Mouse (Mus musculus) cerebellum, adult 9-11 months (tissue): ENCODE measurements around the gene Bckdha.

Experiments
- DNase-seq: peaks from one replicate; pipeline ENCODE4 v3.0.0; 2022

The Bckdha gene

DNA sequence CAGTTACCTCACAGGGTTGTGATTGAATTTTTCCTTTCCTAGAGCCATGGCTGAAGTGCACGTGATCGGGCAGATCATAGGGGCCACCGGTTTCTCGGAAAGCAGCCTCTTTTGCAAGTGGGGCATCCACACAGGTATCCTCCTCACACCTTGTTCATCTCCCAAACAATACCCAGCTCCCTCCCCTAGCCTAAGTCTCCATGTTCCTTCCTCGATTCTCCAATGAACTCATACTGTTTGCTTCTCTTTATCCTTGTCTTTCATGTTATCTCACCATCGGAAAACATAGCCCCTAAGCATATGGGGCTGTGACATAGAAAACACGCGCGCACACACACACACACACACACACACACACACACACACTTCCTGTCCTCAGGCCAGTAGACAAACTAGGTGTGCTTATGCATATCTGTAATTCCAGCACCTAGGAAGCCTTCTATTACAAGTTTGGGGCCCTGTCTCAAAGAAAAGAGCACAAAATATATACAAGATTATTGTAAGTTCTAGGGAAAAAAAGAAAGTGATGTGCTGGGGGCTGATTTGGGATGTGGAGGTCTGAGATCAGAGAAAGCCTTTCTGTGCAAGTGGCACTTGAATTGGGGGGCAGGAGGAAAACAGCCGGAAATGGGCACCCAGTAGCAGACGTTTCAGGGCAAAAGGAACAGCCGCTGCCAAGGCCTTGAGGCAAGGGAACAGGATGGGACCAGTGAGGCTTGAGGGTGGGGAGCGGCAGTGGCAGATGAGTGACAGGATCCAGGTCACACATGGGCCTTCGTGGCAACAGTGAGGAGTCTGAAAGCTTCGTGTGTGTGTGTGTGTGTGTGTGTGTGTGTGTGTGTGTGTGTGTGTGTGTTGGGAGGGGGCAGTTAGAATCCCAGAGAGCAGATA, 22.8 kb upstream of the Bckdha start:
- DNase-seq: peak; percentile 46

DNA sequence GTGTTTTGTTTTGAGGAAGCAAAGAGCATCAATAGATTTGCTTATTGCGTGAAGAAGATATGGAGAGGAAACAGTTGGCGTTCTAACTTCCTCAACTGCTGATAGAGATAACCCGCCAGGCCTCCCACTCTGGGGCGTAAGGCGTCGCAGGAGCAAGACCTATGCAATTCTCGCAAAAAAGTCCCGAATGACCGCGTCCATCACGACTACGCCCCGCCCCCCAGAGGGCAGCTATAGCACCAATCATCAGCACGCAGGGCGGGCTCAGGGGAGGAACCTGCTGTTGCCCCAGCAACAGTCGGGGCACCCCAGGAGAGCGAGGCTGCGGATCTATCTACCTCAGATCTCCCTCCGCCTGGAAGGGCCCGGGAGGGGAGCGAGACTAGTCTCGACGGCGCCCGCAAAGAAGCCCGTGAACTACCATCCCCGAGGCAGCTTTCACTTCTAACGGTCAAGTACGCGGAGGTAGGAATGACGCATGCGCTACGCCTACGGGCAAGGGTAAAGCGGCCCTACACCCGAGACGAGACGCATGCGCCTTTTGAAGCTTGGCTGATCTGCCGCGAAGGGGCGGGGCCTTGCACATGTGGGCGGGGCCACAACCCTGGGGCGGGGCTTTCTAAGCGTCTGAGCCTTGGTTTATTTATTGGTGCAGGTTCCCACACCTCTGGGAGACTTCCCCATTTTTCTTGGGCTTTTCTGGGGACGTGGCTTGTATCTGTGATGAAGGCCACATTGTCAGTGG, 21.9 kb upstream of the Bckdha start, which contains the start of gene B9d2:
Gene B9d2 (plus strand): TSS at position 267 of the 745 bp plus-strand sequence.
- DNase-seq: peak; percentile 94

DNA sequence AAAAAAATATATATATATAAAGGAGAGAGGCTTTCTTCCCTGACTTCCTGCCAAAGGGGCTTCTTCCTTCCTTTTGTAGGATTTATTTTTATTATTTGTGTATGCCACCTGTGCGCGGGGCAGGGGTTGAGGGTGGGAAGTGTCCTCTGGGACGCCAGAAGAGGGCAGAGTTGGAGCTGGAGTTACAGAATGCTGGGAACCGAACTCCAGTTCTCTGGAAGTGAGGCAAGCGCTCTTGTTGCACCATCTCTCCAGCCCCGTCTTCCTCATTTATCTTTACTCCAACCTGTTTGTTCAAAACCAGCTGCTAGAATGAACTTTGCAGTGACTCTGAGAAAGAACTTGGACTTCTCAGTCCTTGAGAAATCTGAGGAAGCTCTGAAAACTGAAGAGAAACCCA, 21.2 kb upstream of the Bckdha start:
- DNase-seq: no peak

DNA sequence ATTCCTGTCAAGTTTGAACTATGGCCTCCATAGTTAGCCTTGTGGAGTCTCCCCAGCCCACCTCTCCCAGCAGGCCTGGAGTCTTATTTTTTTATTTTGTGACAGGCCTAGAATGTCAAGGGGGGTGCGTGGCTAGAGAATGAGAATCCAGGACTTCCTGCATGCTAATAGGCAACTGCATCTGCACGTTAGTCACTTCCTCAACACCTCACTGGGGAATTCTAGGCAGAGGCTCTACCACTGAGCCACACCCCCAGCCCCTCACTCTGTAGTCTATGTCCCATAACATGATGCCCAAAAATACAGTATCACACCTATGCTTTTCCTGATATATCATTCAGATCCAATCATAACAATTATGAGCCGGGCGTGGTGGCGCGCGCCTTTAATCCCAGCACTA, 18.2 kb upstream of the Bckdha start:
- DNase-seq: peak; percentile 51

DNA sequence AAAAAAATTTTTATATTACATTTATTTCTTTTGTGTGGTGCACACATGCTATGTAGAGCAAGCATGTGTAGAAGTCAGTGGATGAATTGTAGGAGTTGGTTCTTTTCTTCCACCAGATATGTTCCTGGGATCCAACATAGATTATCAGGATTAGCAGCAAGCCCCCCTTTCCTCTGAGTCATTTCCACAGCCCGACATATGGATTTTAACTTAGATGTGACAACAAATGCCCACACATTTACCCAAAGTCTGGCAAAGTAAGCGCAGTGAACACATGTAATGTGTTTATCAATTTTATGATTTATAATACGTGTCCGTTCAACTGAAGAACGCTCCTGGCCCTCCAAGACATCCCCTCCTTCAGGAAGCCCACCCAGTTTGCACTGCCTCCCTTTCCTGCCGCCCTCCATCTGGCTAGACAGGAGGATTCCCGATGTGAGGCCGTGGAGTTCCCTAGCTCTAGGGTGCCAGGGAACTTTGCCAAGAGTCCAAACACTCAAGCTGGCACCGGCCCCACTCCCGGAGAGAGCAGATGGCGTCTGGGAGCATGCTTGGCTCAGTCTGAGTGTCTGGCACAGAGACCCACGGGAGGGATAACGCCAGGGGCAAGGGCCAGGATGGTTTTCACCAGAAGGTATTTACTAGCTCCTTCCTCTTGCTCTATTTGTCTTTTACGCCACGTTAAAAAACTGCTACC, 17.5 kb upstream of the Bckdha start:
- peak; percentile 98 for DNase-seq

DNA sequence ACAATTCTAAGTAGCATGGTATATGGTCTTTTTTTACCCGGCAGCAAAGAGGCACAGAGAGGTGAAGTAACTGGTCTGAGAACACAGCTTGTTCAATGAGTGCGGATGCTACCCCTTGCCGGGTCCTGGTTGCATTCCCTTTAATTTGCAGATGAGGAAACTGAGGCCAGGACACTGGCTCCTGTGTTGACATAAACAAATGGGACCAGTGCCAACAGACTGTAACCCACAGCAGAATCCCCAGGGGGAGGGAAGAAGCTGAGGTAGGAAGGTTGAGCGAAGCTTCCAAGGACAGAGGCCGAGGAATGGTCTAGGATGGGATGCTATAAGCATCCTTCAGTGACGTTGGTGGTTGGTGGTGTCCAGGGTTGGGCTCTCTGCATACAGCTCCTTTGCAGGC, 16.6 kb upstream of the Bckdha start:
- DNase-seq: peak; percentile 58

DNA sequence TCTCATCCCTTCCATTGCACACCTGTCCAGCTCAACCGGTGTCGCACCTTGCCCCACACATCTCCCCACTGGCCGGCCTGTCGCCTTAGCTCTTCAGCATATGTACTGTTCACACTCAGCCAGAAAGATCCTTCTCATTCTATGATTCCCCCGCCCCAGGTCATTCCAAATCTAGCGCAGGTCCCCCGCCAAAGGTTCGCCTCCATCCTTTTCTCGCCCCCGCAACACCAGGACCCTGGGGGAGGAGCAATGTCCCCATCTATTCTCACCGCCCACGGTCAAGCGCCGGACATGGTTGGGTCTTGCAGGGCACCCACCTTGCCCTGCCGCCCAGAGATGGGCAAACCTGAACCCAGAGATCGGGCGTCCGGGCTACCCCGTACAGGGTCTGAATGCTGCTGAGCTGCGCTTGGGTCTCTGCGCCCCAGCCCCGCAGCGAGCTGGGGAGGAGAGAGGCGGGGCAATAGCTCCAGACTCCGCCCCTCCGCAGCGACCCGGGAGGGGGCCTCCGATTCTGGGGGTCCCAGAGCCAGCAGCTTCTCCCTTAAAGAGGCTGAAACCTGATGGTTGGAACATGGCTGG, 16.0 kb upstream of the Bckdha start, which contains the start of gene Tmem91:
Gene Tmem91 (minus strand): TSS at position 448 of the 582 bp plus-strand sequence.
- DNase-seq: no peak

DNA sequence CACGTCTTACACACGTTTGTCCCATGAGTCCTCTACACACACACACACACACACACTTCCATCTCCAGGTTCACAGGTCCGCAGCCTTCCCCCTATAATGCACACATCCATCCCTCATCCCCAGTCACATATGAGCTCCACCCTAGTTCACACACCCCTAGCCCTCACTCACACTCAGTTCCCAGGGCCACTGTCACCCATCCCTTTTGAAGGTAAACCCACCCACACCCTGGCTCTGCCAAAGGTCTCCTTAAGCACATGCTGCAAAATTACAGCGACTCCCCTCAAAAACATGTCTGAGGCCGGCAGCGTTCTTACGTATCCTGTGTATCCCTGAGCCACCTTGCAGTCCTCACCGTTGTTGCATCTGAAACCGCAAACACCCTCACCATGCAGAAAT, 15.5 kb upstream of the Bckdha start:
- DNase-seq: no peak

DNA sequence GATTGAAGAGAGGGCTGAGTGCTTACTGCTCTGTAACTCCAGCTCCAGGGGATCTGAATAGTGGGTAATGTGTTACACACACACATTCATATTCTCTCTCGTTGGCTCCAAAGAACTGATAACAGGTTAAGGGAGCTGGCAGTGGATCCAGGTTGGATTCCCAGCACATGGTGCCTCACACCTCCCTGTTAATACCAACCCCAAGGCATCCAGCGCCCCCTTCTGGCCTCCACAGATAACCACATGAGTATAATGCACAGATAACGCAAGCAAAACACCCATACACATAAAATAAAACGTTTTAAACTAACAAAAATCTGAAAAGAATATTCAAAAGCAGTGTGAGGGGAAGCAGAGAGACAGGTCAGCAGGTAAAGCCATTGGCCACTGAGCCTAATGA, 13.7 kb upstream of the Bckdha start:
- DNase-seq: no peak

DNA sequence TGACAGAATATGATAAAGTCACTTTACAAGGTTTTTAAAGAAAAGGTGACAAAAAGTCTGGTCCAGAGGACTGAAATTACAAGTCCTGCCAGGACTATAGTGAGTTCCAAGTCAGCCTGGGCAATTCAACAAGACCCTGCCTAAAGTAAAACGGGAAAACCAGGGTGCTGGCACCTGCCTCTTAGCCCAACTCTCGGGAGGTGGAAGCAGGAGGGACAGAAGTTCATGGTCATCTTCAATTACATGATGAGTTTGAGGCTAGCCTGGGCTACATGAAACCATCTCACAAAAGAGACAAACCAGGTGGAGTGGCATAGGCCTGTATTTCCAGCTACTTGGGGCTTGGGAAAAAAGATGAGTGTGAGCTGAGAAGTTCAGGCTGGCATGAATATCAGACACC, 12.9 kb upstream of the Bckdha start:
- no peak for DNase-seq

DNA sequence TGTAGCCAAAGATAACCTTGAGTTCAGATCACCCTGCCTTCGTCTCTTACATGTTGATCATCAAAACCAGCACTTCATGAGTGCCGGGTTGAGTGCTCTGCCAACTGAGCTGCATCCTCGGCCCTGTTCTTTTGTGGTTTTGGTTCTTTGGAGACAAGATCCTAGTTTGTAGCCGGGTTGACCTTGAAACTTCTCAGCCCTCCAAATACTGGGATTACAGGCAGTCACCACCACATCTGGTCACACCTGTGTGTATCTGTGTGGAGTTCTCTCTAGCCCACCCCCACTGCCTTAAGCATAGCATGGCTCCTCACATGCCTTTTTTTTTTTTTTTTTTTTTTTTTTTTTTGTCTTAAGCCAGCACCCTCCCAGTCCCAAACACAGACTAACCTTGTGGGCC, 11.3 kb upstream of the Bckdha start:
- no peak for DNase-seq

DNA sequence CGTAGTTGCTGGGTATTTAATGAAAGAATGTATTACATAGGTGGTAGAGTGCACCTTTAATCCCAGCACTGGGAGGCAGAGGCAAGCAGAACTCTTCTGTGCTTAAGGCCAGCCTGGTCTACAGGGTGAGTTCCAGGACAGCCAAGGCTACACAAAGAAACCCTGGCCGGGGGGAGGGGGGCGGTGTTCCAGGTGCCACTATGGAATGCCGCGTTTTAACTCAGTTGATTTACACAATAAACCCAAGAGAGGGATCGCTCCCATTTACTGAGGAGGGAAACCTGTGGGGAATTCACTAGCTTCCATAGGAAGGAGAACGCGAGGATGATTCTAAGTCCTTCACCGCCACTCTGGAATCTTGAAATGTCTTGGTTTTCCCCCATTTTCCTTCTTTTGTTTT, 10.8 kb upstream of the Bckdha start:
- no peak for DNase-seq

DNA sequence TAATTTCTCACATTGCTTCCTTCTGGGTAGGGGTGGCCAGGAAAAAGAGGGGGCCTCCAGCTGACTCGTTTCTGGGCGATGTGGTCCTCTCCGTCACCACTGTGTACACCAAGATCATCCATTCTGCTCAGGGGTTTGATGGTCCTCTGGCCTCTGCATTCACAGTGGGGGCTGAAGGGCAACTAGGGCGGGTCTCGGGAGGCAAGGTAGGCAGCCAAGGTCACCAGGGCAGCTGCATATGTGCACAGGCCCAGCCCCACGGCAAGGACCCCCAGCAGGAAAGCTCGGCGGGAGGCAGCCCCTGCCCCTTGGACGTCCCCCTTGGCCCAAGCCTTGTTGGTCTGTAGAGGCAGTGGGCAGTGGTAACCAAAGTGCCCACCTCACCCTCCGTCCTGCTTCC, 10.4 kb upstream of the Bckdha start:
- no peak for DNase-seq

DNA sequence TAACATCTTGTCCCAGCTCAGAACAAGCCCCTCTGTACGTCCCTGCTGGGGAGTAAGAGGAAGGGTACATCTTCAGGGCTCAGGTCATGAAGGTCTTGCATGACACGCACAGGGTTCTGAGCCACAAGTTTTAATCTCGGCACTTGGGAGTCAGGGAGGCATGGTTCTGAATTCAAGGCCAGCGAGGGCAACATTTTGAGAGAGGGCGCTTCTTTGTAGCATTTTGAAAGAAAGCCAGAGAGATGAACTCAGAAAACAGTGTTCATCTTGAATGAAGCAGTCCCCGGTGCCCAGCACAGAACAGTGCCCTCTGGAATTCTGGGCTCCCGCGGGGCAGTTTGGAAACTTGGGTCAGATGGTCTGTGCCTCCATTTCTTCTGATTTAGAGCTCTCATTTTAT, 7.6 kb upstream of the Bckdha start:
- no peak for DNase-seq

DNA sequence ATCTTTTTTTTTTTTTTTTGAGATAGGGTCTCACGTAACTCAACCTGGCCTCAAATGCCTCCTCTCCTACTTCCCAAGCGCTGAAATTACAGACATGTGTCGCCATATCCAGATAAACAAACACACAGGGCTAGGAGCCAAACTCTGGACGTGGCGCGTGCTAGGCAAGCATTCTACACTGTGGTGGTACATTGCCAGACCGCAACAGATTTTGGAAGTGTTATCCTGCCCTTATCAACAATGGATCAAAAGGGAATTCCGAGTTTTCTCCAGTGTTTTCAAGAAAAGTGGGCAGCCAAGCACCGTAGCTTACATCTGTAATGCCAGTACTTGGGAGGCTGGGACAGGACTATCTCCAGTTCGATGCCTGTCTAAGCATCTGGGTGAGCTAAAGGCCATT, 996 bp downstream of the Bckdha start:
- DNase-seq: peak; percentile 56

DNA sequence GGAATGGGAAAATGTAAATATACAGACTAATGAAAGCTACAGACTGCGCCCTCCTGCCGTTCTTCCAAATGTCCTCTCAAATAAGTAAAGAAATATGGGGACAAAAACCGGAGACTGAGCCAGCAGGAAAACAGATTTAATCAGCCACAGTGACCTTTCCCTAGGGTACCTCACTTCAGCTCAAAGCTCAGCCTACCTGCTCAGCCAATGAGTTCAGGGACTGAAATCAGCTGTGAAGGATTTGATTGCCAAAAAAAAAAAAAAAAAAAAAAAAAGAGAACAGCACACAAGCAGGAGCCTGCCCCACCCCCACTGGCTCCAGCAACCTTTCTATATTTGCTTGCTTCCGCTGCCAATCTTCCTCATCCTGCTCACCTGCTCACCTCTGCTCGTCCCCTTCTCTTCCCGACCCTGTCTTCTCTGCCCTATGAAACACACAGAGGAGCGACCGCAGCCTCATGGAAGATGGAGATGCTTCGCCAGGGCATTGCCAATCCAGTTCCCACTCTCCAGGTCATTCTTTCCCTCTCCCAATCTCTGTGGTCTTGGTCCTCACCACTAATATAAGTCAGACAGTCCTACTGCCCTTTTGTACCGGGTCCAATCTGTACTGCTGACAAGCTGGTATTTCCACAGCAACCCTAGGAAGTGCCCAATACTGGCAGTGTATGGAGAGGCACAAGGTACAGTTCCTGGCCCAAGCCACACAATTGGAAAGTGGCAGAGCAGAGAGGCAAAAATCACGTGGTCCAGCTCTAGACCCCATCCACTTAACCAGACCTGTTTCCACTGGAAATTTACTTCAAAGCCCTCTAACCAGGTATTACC, 3.0 kb downstream of the Bckdha start:
- DNase-seq: peak; percentile 73

DNA sequence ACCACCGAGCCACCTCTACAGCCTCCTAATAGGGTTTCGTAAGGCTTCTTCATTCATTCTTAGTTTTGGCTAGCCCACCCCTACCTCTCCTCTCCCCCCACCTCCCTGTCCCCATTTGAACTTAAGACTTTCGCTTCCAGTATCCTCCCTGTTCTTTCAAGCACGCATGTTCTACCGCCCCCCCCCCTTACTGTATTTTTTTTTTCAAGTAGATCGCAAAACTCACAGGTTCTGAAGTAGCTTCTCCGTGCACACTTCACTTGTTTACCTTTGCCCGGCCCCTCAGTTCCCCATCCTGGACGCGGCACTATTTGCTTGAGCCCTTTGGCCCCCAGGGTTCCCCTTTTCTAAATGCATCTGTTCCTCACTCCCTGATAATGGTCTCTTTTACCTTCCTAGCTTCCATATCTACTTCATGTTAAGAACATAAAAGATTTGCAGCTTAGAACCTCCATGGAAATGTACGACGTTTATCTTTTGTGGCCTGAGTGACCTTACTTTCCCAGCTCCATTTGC, 6.5 kb downstream of the Bckdha start:
- DNase-seq: no peak

DNA sequence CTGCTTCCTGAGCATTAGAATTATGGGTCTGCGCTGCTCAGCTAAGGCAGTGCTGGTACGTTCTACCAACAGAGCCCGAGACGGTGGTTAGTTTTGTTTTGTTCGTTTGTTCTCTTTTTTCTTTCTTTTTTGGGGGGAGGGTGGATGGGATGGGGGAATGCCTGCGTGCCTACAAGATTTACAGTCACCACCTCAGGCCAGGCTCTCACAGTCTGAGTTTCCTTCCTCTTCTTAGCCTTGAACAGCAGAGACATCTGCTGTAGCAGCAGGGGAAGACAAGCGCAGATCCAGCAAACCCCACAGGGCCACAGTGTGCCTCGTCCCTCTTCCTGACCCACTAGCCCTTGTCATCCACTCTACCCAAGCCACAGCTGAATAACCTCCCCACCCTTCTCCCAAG, 7.5 kb downstream of the Bckdha start:
- no peak for DNase-seq

DNA sequence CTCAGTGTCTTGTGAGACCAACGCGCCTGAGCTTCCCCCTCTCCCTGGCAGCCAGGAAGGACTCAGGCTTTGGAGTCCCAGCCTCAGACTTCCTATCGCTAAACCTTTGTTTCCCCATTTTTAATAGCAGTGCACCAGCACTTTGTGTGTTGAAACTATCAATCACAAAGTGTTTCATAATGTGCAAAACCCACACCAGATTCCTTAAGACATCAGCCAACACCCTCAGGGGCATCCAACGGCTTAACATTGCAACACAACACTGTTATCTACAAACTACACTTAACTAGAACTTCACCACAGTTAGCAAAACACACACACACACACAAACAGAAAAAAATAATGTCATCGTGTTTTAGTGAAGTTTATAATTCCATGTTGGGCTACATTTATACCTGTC, 8.9 kb downstream of the Bckdha start:
- no peak for DNase-seq

DNA sequence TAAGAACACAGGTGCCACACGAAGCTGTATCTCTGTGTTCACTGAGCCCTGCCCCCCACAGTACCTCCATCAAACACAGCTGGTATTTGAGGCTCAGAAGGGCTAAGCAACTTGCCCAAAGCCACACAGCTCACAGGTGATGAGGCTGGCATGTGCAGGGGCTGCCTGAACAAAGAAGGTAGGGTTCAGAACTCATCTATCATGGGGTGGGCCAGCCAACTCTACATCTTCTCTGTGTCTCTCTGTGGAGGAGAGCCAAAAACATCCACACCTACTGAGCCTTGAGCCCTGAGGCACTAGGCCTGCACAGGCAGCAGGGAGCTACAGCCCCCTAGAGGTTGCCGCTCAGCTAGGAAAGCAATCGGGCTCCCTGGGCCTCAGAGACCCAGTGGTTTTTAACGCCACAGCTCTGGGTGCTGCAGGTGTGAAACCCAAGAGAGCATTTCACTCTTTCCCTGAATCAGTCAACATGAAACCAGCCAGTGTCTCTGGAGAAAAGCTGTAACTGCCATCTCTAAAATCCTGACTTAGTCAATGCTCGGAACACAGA, 11.1 kb downstream of the Bckdha start:
- DNase-seq: no peak

DNA sequence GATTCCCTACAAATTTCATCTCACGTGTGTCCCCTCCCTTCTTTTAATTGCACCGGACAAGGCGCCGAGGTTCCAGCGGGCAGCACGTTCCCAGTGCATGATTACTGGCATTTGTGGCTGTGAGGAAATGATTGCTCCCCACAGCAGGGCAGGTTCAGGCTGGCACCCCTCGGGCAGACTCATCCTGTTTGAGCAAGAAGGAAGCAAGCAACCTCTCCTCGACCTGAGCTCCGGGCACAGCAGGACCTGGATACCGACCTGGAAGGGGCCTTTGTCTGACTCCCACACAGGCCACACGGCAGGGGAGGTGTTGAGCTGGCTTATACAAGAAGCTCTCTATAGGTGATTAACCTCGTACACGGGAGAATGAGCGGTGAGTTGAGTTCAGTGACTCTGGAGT, 13.7 kb downstream of the Bckdha start:
- DNase-seq: no peak

DNA sequence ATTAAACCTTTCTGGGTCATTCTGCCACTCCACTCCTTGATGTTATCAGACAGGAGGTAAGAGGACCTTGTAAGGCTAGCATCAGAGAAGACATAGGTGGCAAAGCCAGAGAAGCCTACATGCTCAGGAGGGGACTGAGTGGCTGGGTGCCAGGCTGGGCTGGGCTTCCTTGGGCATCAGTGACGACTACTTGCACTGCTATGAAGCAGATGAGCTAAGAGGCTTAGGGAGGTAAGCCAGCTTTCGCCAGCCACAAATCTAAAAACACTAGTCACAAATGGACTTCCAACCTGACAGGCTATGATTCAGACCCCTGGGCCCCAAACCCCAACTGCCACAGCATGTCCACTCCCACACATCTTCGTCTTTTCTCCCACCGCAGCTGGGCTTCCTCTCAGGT, 14.2 kb downstream of the Bckdha start:
- no peak for DNase-seq
